Mouse (Mus musculus) heart, adult 18-20 months (tissue): ENCODE measurements around the gene Map2k6. TPM values are rescaled to one million over a fixed set of nuclear protein-coding genes. Genes with fewer than 3 reads are reported as not detected.

Source experiments
- DNase-seq, 2 experiments: peaks; one replicate each; pipeline ENCODE4 v3.0.0; 2021 to 2022; ENCODE audit warnings: mixed read lengths in 1 of 2
- total RNA-seq, 2 experiments: library from RNA; stranded (reverse); gene quantifications; 2 replicates each; pipeline ENCODE4 v1.2.3; 2021

Gene Map2k6
- total RNA-seq, 2 experiments from 2014 or later, result 4.2 to 5.8 TPM

DNA sequence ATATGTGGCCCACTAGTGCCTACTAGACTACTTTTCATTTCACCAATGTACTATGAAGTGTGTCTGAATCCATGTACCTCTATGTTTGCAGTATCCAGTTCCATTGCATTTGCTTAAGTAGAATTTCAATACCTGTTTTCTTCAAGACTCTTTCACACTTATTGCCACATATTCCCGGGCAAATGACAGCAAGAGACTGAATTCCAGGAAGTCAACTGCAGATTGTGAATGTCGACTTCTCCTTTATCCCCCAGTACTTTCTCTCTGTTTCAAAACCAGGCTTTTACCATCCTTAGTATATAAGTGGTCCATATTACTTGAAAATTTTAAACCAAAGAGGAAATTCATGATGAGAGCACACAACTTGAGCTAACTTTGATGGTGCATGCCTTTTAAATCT, 4.7 kb downstream of the Map2k6 start:
- DNase-seq, result no peak

- DNase-seq, result no peak
Observed at GRCm38 (mm10) chr11:110405607-110406006, 6.7 kb downstream of the Map2k6 start.

GRCm38 (mm10) chr11:110409131-110409530, 10.2 kb downstream of the Map2k6 start:
- DNase-seq, result no peak

GRCm38 (mm10) chr11:110409776-110410175, 10.9 kb downstream of the Map2k6 start:
- DNase-seq, result peak in 1 of 2 experiments; percentile 20

- no peak for DNase-seq
Observed at GRCm38 (mm10) chr11:110411596-110411995, 12.7 kb downstream of the Map2k6 start.

DNA sequence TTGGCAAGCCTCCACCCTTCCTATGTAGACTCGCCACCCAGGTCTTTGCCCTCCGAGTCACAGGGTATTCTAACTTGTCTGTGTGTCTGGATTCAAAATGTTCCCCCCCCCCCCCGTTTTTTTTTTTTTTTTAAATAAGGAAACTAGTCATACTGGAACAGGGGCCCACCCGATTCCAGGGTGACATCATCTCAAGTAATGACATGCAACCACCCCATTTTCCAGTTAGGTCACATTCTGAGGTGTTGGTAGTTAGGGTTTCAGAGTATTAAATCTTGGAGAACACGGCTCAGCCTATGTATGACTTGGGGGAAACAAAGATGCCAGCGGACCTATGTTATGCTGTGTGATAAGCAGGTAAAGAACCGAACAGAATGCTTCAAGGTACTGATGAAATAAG, 15.3 kb downstream of the Map2k6 start:
- no peak for DNase-seq

DNA sequence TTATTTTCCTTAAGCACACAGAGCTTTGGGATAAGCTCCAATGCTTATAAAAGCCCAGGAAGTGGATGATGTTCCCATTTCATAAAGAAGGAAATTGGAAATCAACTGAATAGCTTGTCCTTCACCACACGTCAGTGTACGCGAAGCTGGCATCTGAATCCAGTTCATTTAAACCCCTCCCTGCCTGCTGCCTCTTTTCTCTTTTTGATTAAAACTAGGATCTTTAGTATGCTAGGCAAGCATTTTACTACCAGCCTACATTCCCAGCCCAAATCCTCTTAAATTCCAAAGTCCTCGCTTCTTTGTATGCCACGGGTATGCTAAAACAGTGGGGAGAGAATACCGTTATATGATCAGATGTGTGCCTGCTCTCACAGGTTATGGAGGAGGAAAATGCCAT, 17.8 kb downstream of the Map2k6 start:
- no peak for DNase-seq

DNA sequence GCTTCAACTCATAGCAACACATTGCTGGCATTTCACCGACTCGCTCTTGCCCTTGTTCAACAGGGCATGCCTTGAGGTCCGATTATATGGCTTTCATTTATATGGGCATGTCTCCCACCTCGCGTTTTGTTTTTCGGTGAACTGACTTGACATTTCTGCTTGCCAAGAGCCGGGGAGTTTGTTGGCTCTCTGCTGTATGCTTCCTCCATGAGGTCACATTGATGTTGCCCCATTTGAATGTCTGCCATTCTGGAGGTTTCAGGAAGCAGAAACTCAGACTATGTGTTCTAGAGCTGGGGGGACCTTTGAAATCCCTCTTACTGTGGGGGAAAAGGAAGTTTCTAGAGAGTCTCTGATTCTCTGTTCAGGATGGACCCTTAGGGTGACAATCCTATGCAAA, 21.5 kb downstream of the Map2k6 start:
- peak; percentile 15 to 21 for DNase-seq

- DNase-seq, result no peak
Observed at GRCm38 (mm10) chr11:110426572-110427145, 27.7 kb downstream of the Map2k6 start.

DNA sequence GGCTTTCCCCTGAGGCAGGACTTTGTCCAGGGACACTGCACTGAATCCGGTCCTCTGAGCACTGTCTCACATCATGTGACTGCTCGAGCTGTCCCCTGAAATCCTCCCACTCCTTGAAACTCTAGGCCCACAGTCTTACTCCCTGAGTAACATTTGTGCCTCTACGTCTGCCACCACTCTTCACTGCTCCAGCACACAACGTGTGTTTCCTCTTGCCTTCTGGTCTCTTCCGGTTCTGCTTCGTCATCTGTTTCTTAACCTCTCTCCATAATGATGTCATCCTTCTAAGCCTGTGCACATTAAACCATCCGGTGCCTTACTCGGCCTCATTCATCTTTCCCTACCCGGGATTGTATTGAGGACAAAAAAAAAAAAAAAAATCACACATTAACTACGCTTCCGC, 28.2 kb downstream of the Map2k6 start:
- peak in 1 of 2 experiments; percentile 9 for DNase-seq

- DNase-seq, result no peak
Observed at GRCm38 (mm10) chr11:110428999-110429398, 30.1 kb downstream of the Map2k6 start.

DNA sequence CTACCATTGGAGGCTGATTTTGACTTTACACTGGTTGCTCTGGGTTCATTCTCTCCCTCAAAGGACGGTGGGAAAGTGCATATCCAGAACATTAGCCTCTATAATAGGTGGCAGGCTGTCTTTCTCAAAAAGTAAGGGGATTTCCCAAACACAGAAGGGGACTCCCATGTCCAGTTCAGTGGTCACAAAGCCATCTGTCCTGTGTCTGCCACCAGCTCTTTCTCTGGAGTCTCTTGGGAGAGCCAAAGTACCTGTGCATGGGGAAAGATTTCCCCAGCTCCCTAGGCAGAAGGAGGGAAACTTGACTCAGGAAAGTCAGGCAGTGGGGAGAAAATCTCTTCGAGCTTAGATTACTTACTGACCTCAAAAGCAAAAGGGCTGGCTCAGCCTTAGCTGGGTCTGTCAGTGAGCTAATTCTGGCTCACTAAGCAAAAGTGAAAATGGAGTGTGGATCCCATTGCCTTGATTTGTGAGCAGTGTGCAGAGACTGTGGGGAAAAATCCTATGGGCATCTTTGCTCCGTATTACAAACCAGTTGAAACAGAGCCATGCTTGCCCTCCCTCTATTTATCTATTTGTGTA, 31.0 kb downstream of the Map2k6 start:
- peak in 1 of 2 experiments; percentile 4 for DNase-seq

DNA sequence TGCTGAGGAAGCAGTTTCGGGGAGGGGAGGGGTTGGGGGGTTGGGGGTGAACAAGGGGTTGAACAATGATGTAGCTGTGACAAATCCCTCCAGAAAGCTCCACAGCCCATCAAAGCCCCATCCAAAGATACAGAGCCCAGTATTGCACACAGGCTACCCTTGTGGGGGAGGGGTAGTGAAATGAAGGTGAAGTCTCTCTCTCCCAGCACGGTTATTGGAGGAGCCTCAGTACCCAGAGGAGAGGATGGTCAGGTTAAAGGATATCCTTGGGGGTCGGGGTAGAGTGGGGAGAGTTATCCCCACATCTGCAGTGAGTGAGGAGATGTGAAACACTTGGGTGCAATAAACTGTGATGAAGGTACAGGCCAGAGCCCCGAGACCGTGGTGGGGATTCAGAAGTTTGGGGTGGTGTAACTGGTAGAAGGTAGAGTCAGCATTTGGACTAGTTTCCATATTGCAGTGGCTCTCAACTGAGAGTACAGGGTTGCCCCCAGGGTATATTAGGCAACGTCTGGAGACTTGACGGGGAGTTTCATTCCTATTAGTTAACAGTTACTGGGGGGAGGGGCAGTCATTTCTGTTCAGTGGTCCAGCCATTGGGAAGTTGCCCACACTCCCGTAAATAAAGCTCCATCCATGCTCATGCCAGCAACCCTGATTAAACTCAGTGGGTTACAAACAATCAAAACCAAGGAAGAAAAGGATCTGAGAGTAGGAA, 37.1 kb downstream of the Map2k6 start:
- DNase-seq, result no peak

DNA sequence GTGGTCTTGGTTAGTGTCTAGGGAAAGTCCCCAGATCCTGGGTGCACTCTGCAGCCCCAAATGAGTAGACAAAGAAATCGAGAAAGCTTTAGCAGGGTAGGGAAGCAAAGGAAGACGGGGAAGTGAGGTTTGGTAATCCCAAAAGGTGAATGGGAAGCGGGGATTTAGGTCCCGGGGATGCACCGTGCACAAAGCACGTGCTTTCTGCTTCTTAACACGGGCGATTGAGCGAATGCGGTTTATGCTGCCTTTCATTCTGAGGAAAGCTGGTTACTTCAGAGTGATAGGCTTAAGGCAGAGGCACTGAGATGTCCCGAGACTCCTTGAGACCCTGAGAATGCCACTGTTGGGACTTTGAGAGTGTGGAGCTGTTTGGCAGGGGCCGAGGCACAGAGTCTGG, 38.1 kb downstream of the Map2k6 start:
- no peak for DNase-seq

- DNase-seq, result no peak
Observed at GRCm38 (mm10) chr11:110438135-110438534, 39.2 kb downstream of the Map2k6 start.

GRCm38 (mm10) chr11:110438700-110439296, 39.9 kb downstream of the Map2k6 start:
- DNase-seq, result no peak

DNA sequence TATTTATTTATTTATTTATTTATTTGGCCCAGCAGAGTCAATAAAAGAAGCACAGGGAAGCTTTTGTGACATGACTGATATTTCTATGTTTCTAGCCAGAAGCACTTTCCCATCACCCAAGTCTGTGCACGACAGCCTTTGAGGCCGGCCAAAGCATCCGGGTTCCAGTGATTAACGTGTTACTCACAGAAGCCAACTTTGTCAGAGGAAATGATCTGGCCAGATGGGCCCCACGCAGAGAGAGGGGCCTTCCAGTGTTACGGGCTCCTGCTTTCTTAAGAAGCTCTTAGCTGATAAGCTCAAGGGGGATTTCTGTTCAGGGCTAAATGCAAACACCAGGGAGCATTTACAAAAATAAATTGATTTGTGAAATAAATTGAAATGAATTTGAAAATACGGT, 40.4 kb downstream of the Map2k6 start:
- DNase-seq, result peak in 1 of 2 experiments; percentile 49

DNA sequence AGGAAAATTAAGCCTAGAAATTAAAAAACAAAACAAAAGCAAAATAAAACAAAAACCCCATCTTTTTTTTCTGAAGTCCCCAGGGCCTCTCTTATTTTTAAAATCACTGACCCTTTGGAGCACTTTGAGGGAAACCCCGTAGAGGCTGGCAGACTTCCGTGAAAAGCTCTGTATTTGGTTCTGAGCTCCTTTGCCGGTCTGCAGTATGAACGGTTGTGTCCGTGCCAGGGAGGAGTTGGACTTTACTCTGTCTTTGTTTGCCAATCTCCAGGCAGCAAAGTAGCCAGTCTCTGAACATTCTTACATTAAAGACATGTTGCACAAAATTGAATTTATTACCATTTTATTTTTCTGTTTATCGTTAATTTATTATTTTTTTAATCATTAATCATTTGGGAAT, 45.7 kb downstream of the Map2k6 start:
- peak in 1 of 2 experiments; percentile 8 for DNase-seq

- DNase-seq, result peak; percentile 29 to 41
Observed at GRCm38 (mm10) chr11:110448131-110448725, 49.3 kb downstream of the Map2k6 start.

GRCm38 (mm10) chr11:110448726-110449161, 49.8 kb downstream of the Map2k6 start:
- peak; percentile 64 to 76 for DNase-seq

- DNase-seq, result no peak
Observed at GRCm38 (mm10) chr11:110449183-110449582, 50.3 kb downstream of the Map2k6 start.

DNA sequence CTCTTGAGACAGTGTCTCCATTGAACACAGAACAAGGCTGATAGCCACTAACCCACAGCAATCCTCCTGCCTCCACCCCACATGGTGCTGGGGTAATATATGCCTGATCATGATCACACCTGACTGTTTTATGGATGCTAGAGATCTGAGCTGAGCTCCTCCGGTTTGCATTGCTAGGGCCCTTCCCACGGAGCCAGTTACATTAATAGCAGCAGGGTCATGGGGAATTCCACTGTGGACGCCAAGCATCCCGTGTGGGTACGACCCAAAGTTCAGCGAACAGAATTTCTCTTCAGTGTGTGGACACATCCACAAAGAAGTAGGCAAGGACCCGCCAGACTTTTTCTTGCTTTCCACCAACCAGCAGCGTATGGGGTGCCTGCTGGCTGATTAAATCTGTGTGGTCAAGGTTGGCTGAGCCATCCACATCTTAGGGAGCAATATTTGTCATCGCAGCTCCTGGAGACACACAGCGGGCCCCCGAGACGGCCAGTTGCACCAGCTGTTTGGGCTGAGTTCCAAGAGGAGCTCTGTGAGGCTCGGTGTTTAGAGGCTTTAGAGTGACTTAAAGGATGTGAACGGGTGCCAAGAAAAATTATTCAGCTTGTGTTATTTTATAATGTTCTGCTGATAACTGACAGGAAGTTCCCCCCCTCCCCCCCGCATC, 51.3 kb downstream of the Map2k6 start:
- DNase-seq, result peak; percentile 50 to 54
